Mouse (Mus musculus): ENCODE data around the gene Cdc42ep3.

DNA sequence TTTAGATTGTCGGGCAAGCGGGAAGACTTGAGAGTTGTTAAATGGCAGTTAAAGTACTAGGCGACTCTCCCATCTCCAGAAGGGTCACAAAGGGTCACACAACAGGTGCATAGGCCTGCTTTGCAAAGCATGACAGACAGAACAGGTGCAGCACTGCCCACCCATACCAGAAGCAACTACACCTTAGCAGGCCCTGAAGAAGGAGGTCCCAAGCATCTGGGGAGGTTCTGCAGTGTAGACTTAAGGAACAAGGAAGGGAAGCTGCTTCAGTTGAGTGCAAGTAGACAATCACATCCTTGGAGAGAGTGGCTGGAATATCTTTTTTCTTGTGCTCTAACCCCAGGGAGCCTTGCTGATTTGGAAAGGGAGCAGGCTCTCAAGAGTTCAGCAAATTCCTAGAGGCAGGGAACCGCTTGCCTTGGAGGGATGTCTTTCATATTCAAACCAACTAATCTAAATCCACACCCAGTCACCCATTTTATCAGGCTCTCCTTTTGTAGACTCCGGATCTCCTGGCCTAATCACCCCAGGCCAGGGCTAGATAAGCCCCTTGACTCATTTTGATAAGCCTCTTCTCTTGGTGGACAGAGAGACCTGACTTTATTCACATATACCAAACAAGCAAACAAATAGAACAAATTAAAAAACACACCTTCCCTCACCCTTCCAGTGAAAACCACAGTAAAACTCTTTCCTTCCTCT is 10.0 kb upstream of the Cdc42ep3 start:
- TF ChIP-seq CTCF (IDR thresholded peaks at IDR 0.05) (no peak), POLR2A (IDR thresholded peaks at IDR 0.05; ENCODE audit: insufficient read depth, low read depth, low read length) (no peak), EP300 (IDR thresholded peaks at IDR 0.05; ENCODE audit: insufficient read depth, low read depth, low read length) (no peak)
